Mouse (Mus musculus): Measurements from ENCODE around the gene Gemin5. TPM values are rescaled to one million over a fixed set of nuclear protein-coding genes. Genes with fewer than 3 reads are reported as not detected.
A peak's percentile ranks its signal among the peaks of the same experiment; 100 is the strongest.

The Gemin5 gene
- polyA plus RNA-seq, 2 experiments = 14.8 to 16.8 TPM

DNA sequence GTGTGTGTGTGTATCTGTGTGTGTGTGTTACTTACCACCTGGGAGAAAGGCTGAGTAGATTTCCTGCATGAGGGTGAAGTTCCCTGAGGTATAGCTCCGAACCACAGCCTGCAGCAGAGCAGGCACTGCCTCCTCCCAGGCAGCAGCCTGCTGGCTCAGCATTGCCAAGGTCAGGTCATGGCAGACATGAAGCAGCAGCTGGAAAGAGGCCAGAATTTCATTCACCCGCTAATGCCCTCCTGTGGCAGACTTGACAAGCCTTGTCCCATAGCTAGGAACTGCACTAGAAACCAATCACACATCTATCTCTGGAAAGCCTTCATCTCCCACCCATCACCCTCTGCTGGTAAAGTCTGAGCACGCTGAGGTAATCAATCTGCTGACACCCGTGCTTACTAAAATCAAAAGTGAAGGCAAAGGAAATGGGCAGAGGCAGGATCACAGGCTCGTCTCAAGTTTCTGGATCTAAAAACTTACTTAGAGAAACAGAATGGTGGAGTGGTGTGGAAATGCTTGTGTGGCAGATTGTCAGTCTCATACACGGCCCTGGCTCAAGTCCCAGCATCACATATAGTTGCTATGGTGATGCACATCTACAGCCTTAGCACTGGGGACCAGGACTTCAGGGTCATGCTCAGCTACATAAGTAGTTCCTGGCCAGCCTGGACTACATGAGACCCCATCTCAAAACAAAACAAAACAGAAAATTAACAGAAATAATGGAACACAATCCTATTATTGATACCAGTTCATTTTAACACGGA, 41.8 kb downstream of the Gemin5 start:
- TF ChIP-seq POLR2A (IDR thresholded peaks at IDR 0.05; ENCODE audit: borderline replicate concordance, extremely low read depth, insufficient read depth, insufficient read length) = no peak
- Histone ChIP-seq H3K4me1 (ENCODE audit: control insufficient read depth, insufficient read depth, low read length) (no peaks in the 10 kb centered on the region), H3K9me3 (ENCODE audit: control insufficient read depth, low read length) (no peaks in the 10 kb centered on the region), H3K9ac (ENCODE audit: low read depth, low read length, severe bottlenecking) (no peak overlapping the region), H3K4me3 (replicated peaks; ENCODE audit: low read length) (no peak overlapping the region), H3K4me2 (replicated peaks; ENCODE audit: low read depth, low read length, severe bottlenecking) (no peak overlapping the region), H3K27me3 (ENCODE audit: control insufficient read depth, insufficient read depth, low read length) (no peaks in the 10 kb centered on the region), H3K36me3 (ENCODE audit: control insufficient read depth, insufficient read depth, low read length) (peaks cover 84% of the 10 kb centered on the region), H3K27ac (replicated peaks; ENCODE audit: low read depth, low read length) (no peak overlapping the region)
- WGBS = 68% methylated on average over 7 of the region's 7 CpGs
- ATAC-seq (ENCODE audit: low FRiP score, low read depth) (no peak), DNase-seq (ENCODE audit: low spot score) (peak; percentile 49)

DNA sequence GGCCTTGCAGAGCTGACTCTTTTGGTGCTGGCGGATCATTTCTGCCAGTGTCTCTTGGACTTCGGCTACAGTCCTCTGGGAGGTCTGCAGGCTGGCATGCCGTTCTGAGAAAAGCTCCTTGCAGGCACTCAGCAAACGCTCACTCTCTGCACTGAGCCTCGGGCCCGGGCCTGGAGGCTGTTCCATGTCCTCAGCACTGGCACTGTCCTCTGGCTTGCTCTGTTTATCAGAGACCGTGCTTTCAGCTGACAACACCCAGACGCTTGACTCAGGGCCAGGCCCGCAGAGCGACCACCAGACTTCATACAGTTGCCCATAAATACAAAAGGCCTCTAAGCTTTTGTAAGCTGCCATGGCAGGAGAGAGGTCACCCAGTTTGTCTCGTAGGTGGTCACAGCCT, 43.3 kb downstream of the Gemin5 start:
- no peak overlapping the region for H3K9ac ChIP-seq (ENCODE audit: low read depth, low read length, severe bottlenecking)
- 88% methylated on average over 11 of the region's 11 CpGs for WGBS
- H3K4me1 ChIP-seq (ENCODE audit: control insufficient read depth, insufficient read depth, low read length) = no peaks in the 10 kb centered on the region
- H3K4me3 ChIP-seq (replicated peaks; ENCODE audit: low read length) = no peak overlapping the region
- peaks cover 85% of the 10 kb centered on the region for H3K36me3 ChIP-seq (ENCODE audit: control insufficient read depth, insufficient read depth, low read length)
- H3K27ac ChIP-seq (replicated peaks; ENCODE audit: low read depth, low read length) = no peak overlapping the region
- DNase-seq (ENCODE audit: low spot score) (no peak), ATAC-seq (ENCODE audit: low FRiP score, low read depth) (no peak)
- no peaks in the 10 kb centered on the region for H3K27me3 ChIP-seq (ENCODE audit: control insufficient read depth, insufficient read depth, low read length)
- no peak for TF ChIP-seq POLR2A (IDR thresholded peaks at IDR 0.05; ENCODE audit: borderline replicate concordance, extremely low read depth, insufficient read depth, insufficient read length)
- H3K4me2 ChIP-seq (replicated peaks; ENCODE audit: low read depth, low read length, severe bottlenecking) = no peak overlapping the region
- no peaks in the 10 kb centered on the region for H3K9me3 ChIP-seq (ENCODE audit: control insufficient read depth, low read length)

DNA sequence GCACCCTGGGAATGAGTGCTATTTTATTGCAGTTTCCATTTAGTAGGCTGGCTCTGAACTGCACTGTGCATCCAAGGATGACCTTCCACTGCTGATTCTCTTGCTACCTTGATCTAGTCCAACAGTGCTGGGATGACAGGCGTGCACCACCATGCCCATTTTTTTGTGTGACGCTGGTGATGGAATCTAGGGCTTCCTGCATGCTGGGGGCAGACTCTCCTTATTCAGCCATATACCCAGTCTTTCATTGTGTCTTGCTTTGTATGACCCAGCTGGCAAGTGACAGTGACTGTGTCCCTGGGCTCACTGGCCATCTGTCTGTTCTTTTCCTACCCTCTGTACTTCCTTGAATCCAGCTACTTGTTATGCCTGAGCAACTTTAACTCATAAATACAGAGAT, 44.6 kb downstream of the Gemin5 start:
- DNase-seq (ENCODE audit: low spot score) (no peak), ATAC-seq (ENCODE audit: low FRiP score, low read depth) (no peak)
- Histone ChIP-seq H3K4me3 (replicated peaks; ENCODE audit: low read length) (no peak overlapping the region), H3K4me2 (replicated peaks; ENCODE audit: low read depth, low read length, severe bottlenecking) (no peak overlapping the region), H3K9me3 (ENCODE audit: control insufficient read depth, low read length) (no peaks in the 10 kb centered on the region), H3K36me3 (ENCODE audit: control insufficient read depth, insufficient read depth, low read length) (peaks cover 89% of the 10 kb centered on the region), H3K4me1 (ENCODE audit: control insufficient read depth, insufficient read depth, low read length) (no peaks in the 10 kb centered on the region), H3K27ac (replicated peaks; ENCODE audit: low read depth, low read length) (no peak overlapping the region), H3K27me3 (ENCODE audit: control insufficient read depth, insufficient read depth, low read length) (no peaks in the 10 kb centered on the region), H3K9ac (ENCODE audit: low read depth, low read length, severe bottlenecking) (no peak overlapping the region)
- TF ChIP-seq POLR2A (IDR thresholded peaks at IDR 0.05; ENCODE audit: borderline replicate concordance, extremely low read depth, insufficient read depth, insufficient read length) = no peak
- 94% methylated on average over 2 of the region's 2 CpGs for WGBS

DNA sequence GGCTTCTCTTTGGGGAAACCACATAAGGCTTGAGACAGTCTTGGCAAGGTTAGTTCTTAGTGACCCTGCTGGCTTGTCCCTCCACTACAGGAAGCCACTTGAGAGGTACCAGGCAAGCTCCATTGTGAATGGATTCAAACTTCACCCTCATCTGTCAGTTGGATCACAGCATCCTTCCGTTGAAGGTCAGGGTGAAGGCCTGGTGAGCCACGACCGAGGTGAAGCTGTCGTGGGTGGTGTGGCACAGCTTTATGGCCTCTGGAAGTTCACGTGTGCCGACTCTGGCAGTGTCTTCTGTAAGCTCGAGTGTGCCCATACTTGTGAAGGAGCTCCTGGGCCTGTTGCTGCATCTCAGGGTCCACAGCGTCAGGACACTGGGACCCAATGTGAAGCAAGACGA, 47.0 kb downstream of the Gemin5 start:
- no peaks in the 10 kb centered on the region for H3K27me3 ChIP-seq (ENCODE audit: control insufficient read depth, insufficient read depth, low read length)
- H3K4me1 ChIP-seq (ENCODE audit: control insufficient read depth, insufficient read depth, low read length) = no peaks in the 10 kb centered on the region

DNA sequence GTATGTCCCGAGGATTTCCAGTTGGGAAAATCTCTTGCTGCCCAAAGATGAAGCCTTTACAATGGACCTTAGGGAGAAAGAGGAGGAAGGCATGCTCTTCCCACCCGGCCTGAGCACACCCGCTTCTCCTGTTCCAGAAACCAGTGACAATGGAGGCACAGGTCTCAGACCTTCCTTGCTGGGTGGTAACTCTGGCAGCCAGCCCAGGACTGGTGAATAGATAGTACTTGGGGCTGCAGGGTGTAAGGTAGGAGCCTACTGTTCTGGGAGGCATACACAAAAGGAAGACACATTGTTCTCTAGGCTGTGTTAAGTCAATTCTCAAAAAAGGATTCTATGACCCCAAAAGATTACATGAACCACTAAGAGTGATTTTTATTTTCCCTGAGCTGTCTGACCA, 47.7 kb downstream of the Gemin5 start:
- ATAC-seq (ENCODE audit: low FRiP score, low read depth) = no peak
- Histone ChIP-seq H3K4me1 (ENCODE audit: control insufficient read depth, insufficient read depth, low read length) (no peaks in the 10 kb centered on the region), H3K27me3 (ENCODE audit: control insufficient read depth, insufficient read depth, low read length) (no peaks in the 10 kb centered on the region), H3K36me3 (ENCODE audit: control insufficient read depth, insufficient read depth, low read length) (peaks cover 95% of the 10 kb centered on the region), H3K9ac (ENCODE audit: low read depth, low read length, severe bottlenecking) (no peak overlapping the region), H3K9me3 (ENCODE audit: control insufficient read depth, low read length) (no peaks in the 10 kb centered on the region), H3K4me2 (replicated peaks; ENCODE audit: low read depth, low read length, severe bottlenecking) (no peak overlapping the region), H3K4me3 (replicated peaks; ENCODE audit: low read length) (no peak overlapping the region), H3K27ac (replicated peaks; ENCODE audit: low read depth, low read length) (no peak overlapping the region)
- TF ChIP-seq POLR2A (IDR thresholded peaks at IDR 0.05; ENCODE audit: borderline replicate concordance, extremely low read depth, insufficient read depth, insufficient read length) = no peak
- no peak for DNase-seq (ENCODE audit: low spot score)
- WGBS = 84% methylated on average over 3 of the region's 3 CpGs

More for the DNA sequence above, 47.0 kb downstream of the Gemin5 start:
- Histone ChIP-seq H3K9ac (ENCODE audit: low read depth, low read length, severe bottlenecking) (no peak overlapping the region), H3K4me3 (replicated peaks; ENCODE audit: low read length) (no peak overlapping the region), H3K27ac (replicated peaks; ENCODE audit: low read depth, low read length) (no peak overlapping the region), H3K9me3 (ENCODE audit: control insufficient read depth, low read length) (no peaks in the 10 kb centered on the region), H3K36me3 (ENCODE audit: control insufficient read depth, insufficient read depth, low read length) (peaks cover 94% of the 10 kb centered on the region), H3K4me2 (replicated peaks; ENCODE audit: low read depth, low read length, severe bottlenecking) (no peak overlapping the region)
- WGBS = 89% methylated on average over 9 of the region's 9 CpGs
- ATAC-seq (ENCODE audit: low FRiP score, low read depth) (no peak), DNase-seq (ENCODE audit: low spot score) (no peak)
- no peak for TF ChIP-seq POLR2A (IDR thresholded peaks at IDR 0.05; ENCODE audit: borderline replicate concordance, extremely low read depth, insufficient read depth, insufficient read length)

All from limb, embryonic 14.5 days (tissue).